Comparison of ENCODE assay signal across 8 mouse cellular contexts in genomic region chr12:117345088-117345977, GRCm38 (mm10).
A peak's percentile ranks its signal among the peaks of the same experiment; 100 is the strongest.
DNase-seq lines count a peak whose midpoint lies in the region; ATAC-seq and TF ChIP-seq lines count a peak whose summit lies in the region.

No protein-coding gene starts in this region.

- no peaks in the 10 kb centered on the region for H3K36me3 ChIP-seq in lung, embryonic 14.5 days (ENCODE audit: insufficient read depth)
- no peaks in the 10 kb centered on the region for H3K36me3 ChIP-seq in lung, postnatal 0 days (ENCODE audit: insufficient read depth, low read length)
- H3K36me3 ChIP-seq in forebrain, postnatal 0 days (ENCODE audit: insufficient read depth): no peaks in the 10 kb centered on the region
- no peaks in the 10 kb centered on the region for H3K36me3 ChIP-seq in neural tube, embryonic 11.5 days (ENCODE audit: control insufficient read depth, insufficient read depth, low read length)

- H3K9me3 ChIP-seq in lung, embryonic 14.5 days (ENCODE audit: low read depth, low read length): no peaks in the 10 kb centered on the region
- H3K9me3 ChIP-seq in lung, postnatal 0 days (ENCODE audit: low read length): no peaks in the 10 kb centered on the region
- no peaks in the 10 kb centered on the region for H3K9me3 ChIP-seq in forebrain, postnatal 0 days (ENCODE audit: low read length)
- no peaks in the 10 kb centered on the region for H3K9me3 ChIP-seq in neural tube, embryonic 11.5 days (ENCODE audit: control insufficient read depth, low read length)

- 23% methylated on average over 20 of the region's 20 CpGs for WGBS in lung, embryonic 14.5 days
- WGBS in lung, postnatal 0 days: 28% methylated on average over 20 of the region's 20 CpGs
- WGBS in forebrain, postnatal 0 days: 11% methylated on average over 20 of the region's 20 CpGs
- 18% methylated on average over 20 of the region's 20 CpGs for WGBS in neural tube, embryonic 11.5 days

- peak; percentile 50; the same call in 1 of the 2 replicates for ATAC-seq in lung, embryonic 14.5 days (ENCODE audit: insufficient read depth)
- ATAC-seq in lung, postnatal 0 days: no peak
- ATAC-seq in forebrain, postnatal 0 days: peak; percentile 98
- peak; percentile 91 for ATAC-seq in neural tube, embryonic 11.5 days (ENCODE audit: insufficient read depth, low FRiP score, low TSS enrichment)

- peak; percentile 30 for DNase-seq in lung, embryonic 14.5 days
- DNase-seq in lung, postnatal 0 days (ENCODE audit: low spot score): no peak
- peak; percentile 92 for DNase-seq in forebrain, postnatal 0 days
- peak; percentile 79 for DNase-seq in layer of hippocampus, postnatal 36 days
- peak; percentile 85 for DNase-seq in neural tube, embryonic 11.5 days (ENCODE audit: low spot score)
- no peak for DNase-seq in heart, postnatal 36 days
- no peak for DNase-seq in urinary bladder, postnatal 10 days (ENCODE audit: low spot score)
- DNase-seq in urinary bladder, adult 18-20 months (ENCODE audit: low spot score in 2 of 2): no peak

- no peaks in the 10 kb centered on the region for H3K4me1 ChIP-seq in lung, embryonic 14.5 days (ENCODE audit: insufficient read depth)
- H3K4me1 ChIP-seq in lung, postnatal 0 days (ENCODE audit: insufficient read depth, low read depth, low read length): no peaks in the 10 kb centered on the region
- peaks cover 30% of the 10 kb centered on the region for H3K4me1 ChIP-seq in forebrain, postnatal 0 days (ENCODE audit: insufficient read depth)
- H3K4me1 ChIP-seq in neural tube, embryonic 11.5 days (ENCODE audit: control insufficient read depth, insufficient read depth, low read length): peaks cover 29% of the 10 kb centered on the region

- H3K27ac ChIP-seq in lung, embryonic 14.5 days (ENCODE audit: low read depth): no peak overlapping the region
- no peak overlapping the region for H3K27ac ChIP-seq in lung, postnatal 0 days (ENCODE audit: low read length)
- H3K27ac ChIP-seq in forebrain, postnatal 0 days (ENCODE audit: low read depth, low read length): peak overlapping the region; percentile 98
- peak overlapping the region; percentile 92 for H3K27ac ChIP-seq in neural tube, embryonic 11.5 days (ENCODE audit: low read depth, low read length)

- peak; percentile 30; the same call in 1 of the 2 replicates for TF ChIP-seq CTCF in lung, embryonic 14.5 days (IDR thresholded peaks at IDR 0.05; ENCODE audit: low read depth)
- no peak for TF ChIP-seq CTCF in lung, postnatal 0 days (IDR thresholded peaks at IDR 0.05)
- TF ChIP-seq CTCF in forebrain, postnatal 0 days (IDR thresholded peaks at IDR 0.05; ENCODE audit: low read depth): peak; percentile 66

- no peak for TF ChIP-seq EP300 in lung, postnatal 0 days (IDR thresholded peaks at IDR 0.05)

- intact Hi-C loops in heart, postnatal 36 days (cut with DNase I): no loop called here

- H3K4me2 ChIP-seq in lung, embryonic 14.5 days: no peak overlapping the region
- H3K4me2 ChIP-seq in lung, postnatal 0 days (replicated peaks; ENCODE audit: low read depth, low read length): no peak overlapping the region
- peak overlapping the region; percentile 51 for H3K4me2 ChIP-seq in forebrain, postnatal 0 days (ENCODE audit: low read depth)
- peak overlapping the region; percentile 45 for H3K4me2 ChIP-seq in neural tube, embryonic 11.5 days (ENCODE audit: low read depth)

- no peak overlapping the region for H3K4me3 ChIP-seq in lung, embryonic 14.5 days (ENCODE audit: low read depth, low read length)
- H3K4me3 ChIP-seq in lung, postnatal 0 days (ENCODE audit: low read depth, low read length): no peak overlapping the region
- peak overlapping the region; percentile 25 for H3K4me3 ChIP-seq in forebrain, postnatal 0 days (ENCODE audit: low read depth, low read length)
- H3K4me3 ChIP-seq in neural tube, embryonic 11.5 days (ENCODE audit: low read depth, low read length): 0 out of 2 replicates have a peak overlapping the region, but pooled peaks have one; percentile 6

- no peaks in the 10 kb centered on the region for H3K27me3 ChIP-seq in lung, embryonic 14.5 days (ENCODE audit: insufficient read depth, low read length)
- H3K27me3 ChIP-seq in lung, postnatal 0 days (replicated peaks; ENCODE audit: insufficient read depth, low read length): no peaks in the 10 kb centered on the region
- H3K27me3 ChIP-seq in forebrain, postnatal 0 days (ENCODE audit: insufficient read depth, low read length): no peaks in the 10 kb centered on the region
- no peaks in the 10 kb centered on the region for H3K27me3 ChIP-seq in neural tube, embryonic 11.5 days (ENCODE audit: control insufficient read depth, insufficient read depth, low read length)

- no peak overlapping the region for H3K9ac ChIP-seq in lung, embryonic 14.5 days
- no peak overlapping the region for H3K9ac ChIP-seq in lung, postnatal 0 days (replicated peaks; ENCODE audit: low read depth)
- H3K9ac ChIP-seq in forebrain, postnatal 0 days: peak overlapping the region; percentile 58
- H3K9ac ChIP-seq in neural tube, embryonic 11.5 days (ENCODE audit: low read length): peak overlapping the region; percentile 23; the same call in 1 of the 2 replicates

Comparison
In these comparisons a context has a peak if more than half of its experiments do, and no peak if none do; other contexts are left out.
1. DNase-seq: peak in lung, embryonic 14.5 days (single experiment), forebrain, postnatal 0 days (single experiment), layer of hippocampus, postnatal 36 days (2 of 2) and neural tube, embryonic 11.5 days (single experiment); none in lung, postnatal 0 days (single experiment), heart, postnatal 36 days (0 of 2), urinary bladder, postnatal 10 days (single experiment) and urinary bladder, adult 18-20 months (0 of 2).
2. H3K27ac ChIP-seq: peak in forebrain, postnatal 0 days (single experiment) and neural tube, embryonic 11.5 days (single experiment); none in lung, embryonic 14.5 days (single experiment) and lung, postnatal 0 days (single experiment).
3. H3K4me2 ChIP-seq: peak in forebrain, postnatal 0 days (single experiment) and neural tube, embryonic 11.5 days (single experiment); none in lung, embryonic 14.5 days (single experiment) and lung, postnatal 0 days (single experiment).
4. H3K4me3 ChIP-seq: peak in forebrain, postnatal 0 days (single experiment) and neural tube, embryonic 11.5 days (single experiment); none in lung, embryonic 14.5 days (single experiment) and lung, postnatal 0 days (single experiment).
5. H3K9ac ChIP-seq: peak in forebrain, postnatal 0 days (single experiment) and neural tube, embryonic 11.5 days (single experiment); none in lung, embryonic 14.5 days (single experiment) and lung, postnatal 0 days (single experiment).